Mouse (Mus musculus) bone marrow, adult 2 months (tissue): ENCODE data around the gene Zscan5b. TPM values are rescaled to one million over a fixed set of nuclear protein-coding genes. Genes with fewer than 3 reads are reported as not detected.
"Not testable (repeated sequence)": the region's sequence is repeated elsewhere in the genome, so short reads cannot be mapped to it uniquely, and the experiment has no call there.

Experiments
- H3K27ac ChIP-seq: fragments of 200-500 bp; 2 replicates; pipeline ENCODE4 v1.5.1; 2012; ENCODE audit warnings: low read depth, mild to moderate bottlenecking, control low read depth, inconsistent platforms, low read length; ENCODE audit not compliant: control insufficient read depth, poor library complexity, insufficient read depth
- H3K4me1 ChIP-seq: fragments of 200-500 bp; 2 replicates; pipeline ENCODE4 v1.6.1; 2011; ENCODE audit warnings: low read length; ENCODE audit not compliant: control insufficient read depth, insufficient read depth
- H3K4me3 ChIP-seq: fragments of 200-500 bp; replicated peaks from 2 replicates; pipeline ENCODE3; 2011; ENCODE audit warnings: mild to moderate bottlenecking, low read depth, low read length, control low read depth; ENCODE audit not compliant: control insufficient read depth
- CTCF ChIP-seq: fragments of 200-500 bp; IDR thresholded peaks from 2 replicates; pipeline ENCODE4 v1.5.1; 2011; ENCODE audit warnings: low read length, control low read depth; ENCODE audit not compliant: control insufficient read depth, insufficient read depth
- POLR2A ChIP-seq: fragments of 200-500 bp; IDR thresholded peaks from 2 replicates; pipeline ENCODE4 v1.6.1; 2011; ENCODE audit warnings: low read depth, mild to moderate bottlenecking, control low read depth, low read length, borderline replicate concordance; ENCODE audit not compliant: control insufficient read depth
- WGBS: fragments of 180-500 bp; shearing (Covaris S2); methylation state at CpG from one replicate; pipeline ENCODE4 v1.1.7; 2018; 5-methylcytosine and 5-hydroxymethylcytosine counted together
- polyA plus RNA-seq: library from polyadenylated mRNA; stranded (reverse); fragments of >200 nt; gene quantifications from 2 replicates; pipeline ENCODE4 v1.2.4, GENCODE M21; 2011; ENCODE audit warnings: low replicate concordance; ENCODE audit not compliant: missing spikeins, insufficient read depth, insufficient read length

Zscan5b gene
- polyA plus RNA-seq, 1 experiment, result not detected

DNA sequence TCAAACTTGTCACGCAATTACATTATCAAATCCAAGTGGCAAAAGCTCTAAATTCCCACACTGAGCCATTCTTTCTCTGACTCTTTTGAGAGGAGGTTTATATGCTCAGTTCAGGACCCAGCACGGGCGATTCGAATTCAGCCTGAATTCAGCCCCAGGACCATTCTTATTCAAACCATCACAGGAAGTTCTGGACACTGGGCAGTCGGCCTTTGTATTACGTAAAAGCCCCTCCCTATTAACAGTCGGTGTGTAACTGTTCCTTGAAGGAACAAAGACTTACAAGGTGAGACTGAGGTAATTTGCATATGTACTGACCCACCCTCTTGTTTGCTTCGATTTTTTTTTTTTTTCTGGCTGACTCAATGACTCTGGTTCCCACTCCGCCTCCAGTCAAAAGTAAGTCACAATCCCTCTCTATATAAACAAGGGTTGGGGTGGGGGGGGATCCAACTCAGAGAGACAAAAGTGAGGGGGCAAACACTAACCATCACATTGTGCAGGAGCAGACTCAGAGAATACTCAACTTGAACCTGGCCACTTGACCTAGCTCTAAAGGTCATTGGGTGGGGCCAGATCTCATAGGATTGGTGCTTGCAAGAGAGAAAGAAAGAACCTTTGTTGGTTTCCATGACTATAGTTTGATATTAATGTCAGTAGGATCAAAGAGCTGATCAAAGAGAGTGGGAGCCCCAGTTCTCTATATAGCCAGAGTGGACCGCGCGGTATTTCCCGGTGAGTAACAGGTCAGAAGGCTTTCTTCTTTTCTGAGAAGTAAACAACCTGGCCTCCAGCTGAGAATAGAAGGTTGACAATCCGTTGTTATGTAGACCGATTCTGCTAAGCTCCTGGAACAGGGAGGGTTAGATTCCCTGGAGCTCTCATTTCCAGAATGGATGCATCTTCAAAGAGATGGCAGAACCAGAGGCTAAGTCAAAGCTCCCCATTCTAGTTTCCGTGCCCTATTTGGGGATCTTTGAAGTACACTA is 36.4 kb downstream of the Zscan5b start:
- 42% methylated on average over 16 of the region's 16 CpGs for WGBS
- no peaks in the 10 kb centered on the region for H3K4me1 ChIP-seq
- H3K27ac ChIP-seq, result no peak overlapping the region
- TF ChIP-seq POLR2A, result no peak
- no peak for TF ChIP-seq CTCF
- H3K4me3 ChIP-seq, result no peak overlapping the region

DNA sequence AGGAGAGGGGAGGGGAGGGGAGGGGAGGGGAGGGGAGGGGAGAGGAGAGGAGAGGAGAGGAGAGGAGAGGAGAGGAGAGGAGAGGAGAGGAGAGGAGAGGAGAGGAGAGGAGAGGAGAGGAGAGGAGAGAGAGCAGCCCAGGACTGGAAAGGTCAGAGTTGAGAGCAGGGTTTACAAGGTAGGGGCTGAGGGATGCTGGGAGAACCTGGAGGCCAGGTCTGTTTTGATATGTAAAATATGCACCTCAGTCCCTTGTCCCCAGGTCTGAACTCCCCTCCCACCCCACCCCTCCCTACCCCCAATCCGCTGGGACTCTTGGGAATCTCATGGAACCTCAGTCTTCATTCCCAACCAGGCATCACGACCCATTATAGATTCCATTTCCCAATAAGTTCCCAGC is 37.9 kb downstream of the Zscan5b start:
- H3K4me3 ChIP-seq, H3K4me1 ChIP-seq, H3K27ac ChIP-seq: not testable (repeated sequence)
- WGBS, result 60% methylated on average over 2 of the region's 2 CpGs

DNA sequence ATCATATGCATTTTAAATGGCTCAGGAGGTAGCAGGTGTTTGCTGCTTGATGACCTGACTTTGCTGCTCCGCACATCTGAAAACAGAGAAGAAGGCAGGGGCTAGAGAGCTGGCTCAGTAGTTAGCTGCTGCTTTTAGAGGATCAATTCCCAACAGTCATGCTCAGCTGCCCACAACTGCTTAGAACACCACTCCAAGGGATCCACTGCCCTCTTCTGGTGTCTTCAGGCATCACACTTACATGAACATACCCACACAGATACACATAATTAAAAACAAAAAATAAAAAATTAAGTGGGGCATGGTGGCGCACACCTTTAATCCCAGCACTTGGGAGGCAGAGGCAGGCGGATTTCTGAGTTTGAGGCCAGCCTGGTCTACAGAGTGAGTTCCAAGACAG is 40.0 kb downstream of the Zscan5b start:
- Histone ChIP-seq H3K4me3 (no peak overlapping the region), H3K4me1 (no peaks in the 10 kb centered on the region), H3K27ac (no peak overlapping the region)
- WGBS, result 74% methylated on average over 3 of the region's 3 CpGs
- TF ChIP-seq CTCF (no peak), POLR2A (no peak)

DNA sequence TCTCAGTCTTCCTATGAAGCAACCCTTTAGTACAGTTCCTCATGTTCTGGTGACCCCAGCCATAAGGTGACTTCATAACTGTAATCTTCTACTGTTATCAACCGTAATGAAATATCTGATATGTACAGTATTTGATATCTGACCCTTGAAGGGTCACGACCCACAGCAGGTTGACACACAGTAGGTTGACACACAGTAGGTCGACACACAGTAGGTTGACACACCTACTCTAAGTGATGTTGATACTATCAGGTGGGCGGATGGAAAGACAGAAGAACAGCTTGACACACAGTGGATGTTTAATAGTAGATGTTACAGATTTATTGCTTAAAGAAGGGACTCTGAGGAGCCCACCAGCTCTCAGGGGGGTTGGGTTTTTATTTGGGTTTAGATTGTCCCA is 40.9 kb downstream of the Zscan5b start:
- no peak for TF ChIP-seq CTCF
- TF ChIP-seq POLR2A, result no peak
- Histone ChIP-seq H3K4me1 (no peaks in the 10 kb centered on the region), H3K4me3 (no peak overlapping the region), H3K27ac (no peak overlapping the region)
- WGBS, result 70% methylated on average over 4 of the region's 4 CpGs

DNA sequence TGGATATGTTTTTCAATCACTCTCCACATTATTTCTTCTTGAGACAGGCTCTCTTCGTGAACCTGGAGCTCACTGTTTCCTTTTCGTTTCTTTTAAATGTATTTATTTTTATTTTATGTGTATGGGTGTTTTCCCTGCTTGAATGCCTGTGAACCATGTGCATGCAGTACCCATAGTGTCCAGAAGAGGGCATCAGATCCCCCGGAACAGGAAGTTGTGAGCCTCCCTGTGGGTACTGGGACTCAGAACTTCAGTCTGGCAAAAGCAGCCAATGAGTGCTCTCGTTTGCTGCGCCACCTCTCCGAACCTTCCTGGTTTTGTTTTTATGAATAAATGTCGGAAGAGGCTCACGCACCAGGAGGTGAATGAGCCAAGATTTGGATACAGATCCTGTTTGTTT is 43.6 kb downstream of the Zscan5b start:
- whole genome bisulfite sequencing, result 61% methylated on average over 8 of the region's 8 CpGs
- H3K27ac ChIP-seq, result no peak overlapping the region
- no peaks in the 10 kb centered on the region for H3K4me1 ChIP-seq
- no peak overlapping the region for H3K4me3 ChIP-seq
- TF ChIP-seq POLR2A (no peak), CTCF (peak; percentile 62)

DNA sequence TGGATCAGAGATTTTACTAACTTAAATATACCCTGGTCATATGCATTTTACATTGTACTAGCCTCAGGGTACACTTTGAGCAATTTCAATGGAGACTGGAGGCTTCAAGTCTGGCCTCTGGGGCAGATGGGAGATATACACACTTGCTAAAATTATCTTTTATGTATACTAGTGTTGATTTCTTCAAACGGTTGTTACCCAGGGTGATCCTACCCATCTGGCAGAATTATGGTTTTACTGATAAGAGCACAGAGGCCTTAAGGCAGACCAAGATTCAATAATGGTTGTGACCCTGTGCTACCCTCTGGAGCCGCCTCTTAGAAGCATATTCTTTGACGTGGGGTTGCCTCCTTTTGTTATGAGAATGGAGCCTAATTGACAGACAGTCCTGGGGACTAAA is 55.8 kb downstream of the Zscan5b start:
- no peak overlapping the region for H3K27ac ChIP-seq
- no peak overlapping the region for H3K4me3 ChIP-seq
- 45% methylated on average over 3 of the region's 3 CpGs for WGBS
- H3K4me1 ChIP-seq, result no peaks in the 10 kb centered on the region; the same call in 1 of the 2 replicates
- TF ChIP-seq CTCF (no peak), POLR2A (no peak)

DNA sequence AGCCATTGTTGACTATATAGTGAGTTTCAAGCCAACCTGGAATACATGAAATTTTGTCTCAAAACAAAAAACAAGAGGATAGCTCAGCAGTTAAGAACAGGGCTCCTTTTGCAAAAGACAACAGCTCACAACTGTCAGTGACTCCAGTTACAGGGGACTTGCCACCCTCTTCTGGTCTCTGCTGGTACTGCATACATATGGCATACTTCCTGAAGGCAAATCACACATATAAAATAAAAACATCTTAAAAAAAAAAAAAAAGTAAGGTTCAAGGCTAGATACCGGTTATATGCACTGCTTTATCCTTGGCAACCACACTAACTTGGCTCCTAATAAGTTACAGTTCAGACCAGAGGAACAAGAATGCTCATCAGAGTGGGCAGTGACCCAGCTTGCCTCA is 60.7 kb downstream of the Zscan5b start:
- no peak overlapping the region for H3K27ac ChIP-seq
- TF ChIP-seq CTCF (0 out of 2 replicates have a peak, but pooled peaks have one; percentile 16), POLR2A (no peak)
- H3K4me3 ChIP-seq, result peak overlapping the region; percentile 63
- WGBS, result 0% methylated on average over 1 of the region's 1 CpGs
- H3K4me1 ChIP-seq, result no peaks in the 10 kb centered on the region; the same call in 1 of the 2 replicates

DNA sequence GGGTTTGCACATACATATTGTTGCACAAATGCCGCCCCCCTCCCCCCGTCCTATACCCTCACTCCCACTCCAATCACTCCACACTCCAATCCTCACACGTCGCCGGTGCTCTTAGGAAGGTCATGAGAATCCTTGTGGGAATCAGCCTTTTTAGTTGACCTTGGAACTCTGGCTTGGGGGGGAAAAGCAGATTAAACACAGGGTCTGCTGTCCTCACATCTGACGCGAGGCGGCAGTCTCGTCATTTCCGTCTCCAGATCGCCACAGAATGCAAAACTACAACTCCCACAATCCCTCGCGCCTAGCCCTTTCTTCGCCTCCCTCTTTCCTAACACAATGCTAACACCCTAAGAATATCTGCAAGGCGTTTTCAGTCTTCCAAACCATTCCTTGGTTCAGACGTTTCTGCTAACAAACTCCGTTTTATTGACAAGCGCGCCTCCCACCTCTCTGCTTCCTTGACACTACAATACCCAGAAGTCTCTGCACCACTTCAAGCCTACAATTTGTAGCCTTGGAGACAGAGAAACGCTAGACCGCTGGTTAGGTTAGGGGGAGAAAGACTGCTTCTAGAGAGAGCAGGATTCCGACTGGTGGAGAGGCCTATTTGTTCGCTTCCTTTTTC is 61.5 kb downstream of the Zscan5b start:
- TF ChIP-seq POLR2A, result no peak
- TF ChIP-seq CTCF, result peak; percentile 55; the same call in 1 of the 2 replicates
- WGBS, result under 1% methylated on average over 23 of the region's 23 CpGs
- H3K27ac ChIP-seq, result peak overlapping the region; percentile 46
- H3K4me3 ChIP-seq, result peak overlapping the region; percentile 75
- H3K4me1 ChIP-seq, result no peaks in the 10 kb centered on the region; the same call in 1 of the 2 replicates
